Mouse (Mus musculus): ENCODE results near the gene Plekhs1. TPM values are rescaled to one million over a fixed set of nuclear protein-coding genes. Genes with fewer than 3 reads are reported as not detected.

Plekhs1 gene
- not detected for total RNA-seq (2021)
- long read RNA-seq, experiment 1: 0 reads
- long read RNA-seq, experiment 2: 0 reads

DNA sequence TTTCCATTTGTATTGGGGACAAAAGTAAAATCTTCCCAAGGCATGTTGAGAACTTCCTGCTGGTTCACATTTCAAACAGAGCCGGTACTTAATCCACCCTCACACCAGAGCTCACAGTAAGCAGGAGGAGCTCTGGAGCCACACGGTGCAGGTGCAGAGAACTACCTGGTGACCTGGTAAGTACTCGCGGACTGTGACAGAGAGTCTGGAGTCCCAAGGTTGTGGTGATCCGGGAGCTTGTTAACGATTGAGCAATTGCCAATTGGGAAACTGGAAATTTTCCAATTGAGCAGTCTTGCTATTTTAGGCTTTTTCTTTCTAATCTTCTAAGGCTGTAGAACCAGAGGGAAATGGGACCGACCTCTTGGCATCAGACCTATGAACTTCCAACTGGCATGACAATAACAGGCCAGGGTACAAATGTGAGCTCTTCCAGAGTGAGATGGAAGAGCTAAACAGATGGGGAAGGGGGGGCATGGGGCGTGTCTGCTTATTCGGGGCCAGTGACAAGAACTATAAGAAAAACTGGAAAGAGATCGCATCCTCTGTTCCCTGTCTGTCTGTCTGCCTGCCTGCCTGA is at the start of gene Plekhs1:
TSS of gene Plekhs1 (plus strand) at position 119 of the 580 bp plus-strand sequence.
- DNase-seq (ENCODE audit: low spot score): no peak

GRCm38 (mm10) chr19:56418404-56418803 is 43.0 kb upstream of the Plekhs1 start:
- no peak for DNase-seq (ENCODE audit: low spot score)

GRCm38 (mm10) chr19:56419452-56419851 is 42.0 kb upstream of the Plekhs1 start:
- no peak for DNase-seq (ENCODE audit: low spot score)

- no peak for DNase-seq (ENCODE audit: low spot score)
Measured at GRCm38 (mm10) chr19:56420345-56420744, 41.1 kb upstream of the Plekhs1 start.

DNA sequence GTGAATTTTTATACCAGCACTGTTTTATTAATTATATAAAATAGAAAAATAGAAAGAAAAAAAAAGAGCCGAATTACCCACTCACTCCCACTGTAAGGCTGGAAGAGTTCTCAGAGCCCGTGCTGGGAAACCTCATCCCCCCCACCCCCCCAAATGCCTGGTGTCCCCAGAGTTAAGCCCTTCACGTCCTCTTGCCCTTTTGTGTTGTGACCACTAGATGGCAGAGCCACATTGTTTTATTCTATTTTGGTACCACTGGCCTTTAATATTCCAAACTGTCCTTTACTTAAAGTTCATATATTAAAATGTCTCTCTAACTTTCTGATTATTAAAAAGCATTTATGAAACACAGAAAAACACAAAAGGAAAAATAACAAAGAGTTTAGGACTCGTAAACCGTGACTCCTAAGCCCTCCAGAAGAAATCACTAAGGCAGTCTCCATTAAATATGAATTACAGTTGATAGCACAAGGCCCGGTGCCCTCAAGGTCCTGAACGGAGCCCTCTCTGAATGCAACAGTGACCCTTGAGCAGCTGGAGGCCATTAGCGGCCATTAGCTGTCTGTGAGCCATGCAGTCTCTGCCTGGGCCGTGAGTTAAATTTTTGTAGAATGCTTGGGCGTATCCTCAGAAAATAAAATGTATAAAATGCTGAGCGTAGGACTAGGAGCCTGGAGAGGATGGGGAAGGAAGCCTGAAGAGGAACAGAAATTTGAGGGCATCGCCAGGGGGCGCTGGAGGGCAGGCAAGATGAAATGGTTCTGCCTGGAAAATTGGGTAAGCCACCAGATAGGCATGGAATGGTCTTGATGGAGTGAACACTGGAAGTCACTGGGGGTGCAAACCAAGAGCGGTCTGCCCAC is 38.7 kb upstream of the Plekhs1 start:
- peak; percentile 88 for DNase-seq (ENCODE audit: low spot score)

DNA sequence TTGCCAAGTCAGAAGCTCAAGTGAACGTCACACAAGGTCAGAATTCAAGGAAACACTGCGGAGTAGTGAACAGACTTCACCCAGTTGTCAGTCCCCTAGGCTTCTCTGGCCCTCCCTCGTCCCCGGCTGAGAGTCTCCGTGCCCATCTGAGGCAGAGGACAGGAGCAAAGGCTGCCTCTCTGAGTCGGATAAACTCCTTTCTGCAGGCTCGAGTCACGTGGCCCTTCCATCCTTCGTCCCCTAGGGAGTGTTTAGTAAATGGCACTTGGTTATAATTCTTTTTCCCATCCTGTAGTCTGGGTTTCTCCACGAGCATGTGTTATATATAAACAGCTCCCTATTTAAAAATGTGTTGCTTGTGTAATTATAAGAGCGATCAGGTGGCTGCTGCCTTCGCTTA is 38.1 kb upstream of the Plekhs1 start:
- DNase-seq (ENCODE audit: low spot score): no peak

DNA sequence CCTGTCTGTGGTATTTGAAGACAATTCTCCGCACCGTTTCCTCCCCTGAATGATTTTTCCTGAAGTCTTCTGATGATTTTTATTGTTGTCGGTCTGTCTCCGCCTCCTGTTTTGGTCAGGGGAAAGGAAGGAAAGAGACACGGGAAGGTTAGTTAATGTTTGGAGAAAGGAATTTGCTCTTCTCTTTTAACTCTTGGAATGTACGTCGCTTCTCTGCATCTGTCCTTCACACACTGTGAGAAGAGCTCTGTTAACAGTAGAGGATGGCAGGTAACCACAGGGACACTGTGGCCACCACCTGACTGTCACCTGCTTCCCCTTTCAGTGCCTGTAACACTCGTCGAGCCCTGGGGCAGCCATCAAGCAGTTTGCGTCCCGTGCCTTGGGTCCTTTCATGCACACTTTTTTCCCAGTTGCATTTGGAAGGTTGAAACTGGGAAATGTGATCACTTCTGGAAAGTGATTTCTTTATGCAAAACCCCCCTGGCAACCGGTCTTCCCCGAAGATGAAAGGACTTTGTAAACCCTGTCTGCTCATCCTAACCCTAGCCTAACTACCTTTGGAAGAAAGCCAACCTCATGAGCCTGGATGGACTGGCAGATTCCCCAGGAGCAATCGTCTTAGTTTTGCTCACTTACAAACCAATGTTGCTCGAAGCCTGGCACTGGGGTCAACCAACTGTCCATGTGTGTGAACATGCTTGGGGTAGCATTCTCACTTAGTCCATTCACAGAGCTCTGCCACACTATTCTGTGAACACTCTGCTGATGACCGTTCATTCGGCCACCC is 36.6 kb upstream of the Plekhs1 start:
- no peak for DNase-seq (ENCODE audit: low spot score)

DNA sequence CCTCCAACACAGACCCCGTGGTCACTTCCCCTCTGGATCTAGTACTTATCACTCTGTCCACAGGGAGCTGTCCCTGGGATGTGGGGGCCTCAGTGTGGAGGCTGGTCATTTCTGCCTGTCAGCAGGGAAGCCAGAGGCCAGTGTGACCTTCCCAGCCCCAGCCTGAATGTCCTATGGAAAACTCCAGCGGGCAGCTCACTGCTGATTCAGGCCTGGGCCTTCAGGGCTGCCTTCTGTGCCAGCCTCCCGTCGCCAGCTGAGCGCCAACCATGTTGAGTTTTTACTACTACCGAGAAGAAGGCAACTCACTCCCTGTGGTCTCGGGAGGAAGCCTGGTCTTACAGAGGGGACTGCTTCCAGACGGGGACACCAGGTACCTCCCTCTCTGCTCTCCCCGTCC is 35.9 kb upstream of the Plekhs1 start:
- DNase-seq (ENCODE audit: low spot score): no peak

GRCm38 (mm10) chr19:56430369-56430768 is 31.1 kb upstream of the Plekhs1 start:
- no peak for DNase-seq (ENCODE audit: low spot score)

- DNase-seq (ENCODE audit: low spot score): no peak
Measured at GRCm38 (mm10) chr19:56432706-56433105, 28.7 kb upstream of the Plekhs1 start.

GRCm38 (mm10) chr19:56433581-56433980 is 27.9 kb upstream of the Plekhs1 start:
- DNase-seq (ENCODE audit: low spot score): no peak

- no peak for DNase-seq (ENCODE audit: low spot score)
Measured at GRCm38 (mm10) chr19:56436380-56436779, 25.1 kb upstream of the Plekhs1 start.

DNA sequence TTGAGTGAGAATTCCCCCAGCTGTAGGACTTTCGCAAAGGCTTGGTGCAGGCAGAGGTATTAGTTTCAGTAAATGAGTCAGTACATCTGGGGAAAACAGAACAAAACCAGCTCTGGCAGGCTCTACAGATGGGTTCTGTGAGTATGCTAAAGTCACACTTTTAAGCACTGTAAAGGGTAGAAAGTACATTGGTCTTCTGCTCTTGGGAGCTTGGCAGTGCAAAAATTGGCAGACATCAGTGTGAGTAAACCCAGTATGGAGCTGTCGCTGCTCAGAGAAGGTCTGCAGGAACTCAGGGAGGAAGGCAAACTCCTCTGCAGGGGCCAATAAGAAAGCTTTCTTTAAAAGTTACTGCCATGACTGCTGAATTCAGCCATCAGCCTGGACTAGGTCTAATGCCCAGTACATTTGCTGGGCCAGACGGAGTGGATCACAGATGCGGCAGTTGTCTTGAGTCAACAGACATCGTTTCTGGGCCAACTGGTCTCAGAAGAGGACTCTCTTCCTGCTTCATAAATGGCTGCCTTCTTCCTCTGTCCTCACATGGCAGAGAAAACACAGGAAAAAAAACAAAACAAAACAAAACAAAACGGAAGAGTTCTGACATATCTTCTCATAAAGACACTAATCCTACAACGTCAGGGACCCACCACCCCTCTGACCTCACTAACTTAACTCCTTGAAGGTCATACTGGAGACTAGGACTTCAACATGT is 22.9 kb upstream of the Plekhs1 start:
- no peak for DNase-seq (ENCODE audit: low spot score)

- DNase-seq (ENCODE audit: low spot score): no peak
Measured at GRCm38 (mm10) chr19:56439072-56439434, 22.4 kb upstream of the Plekhs1 start.

- no peak for DNase-seq (ENCODE audit: low spot score)
Measured at GRCm38 (mm10) chr19:56443445-56443844, 18.0 kb upstream of the Plekhs1 start.

DNA sequence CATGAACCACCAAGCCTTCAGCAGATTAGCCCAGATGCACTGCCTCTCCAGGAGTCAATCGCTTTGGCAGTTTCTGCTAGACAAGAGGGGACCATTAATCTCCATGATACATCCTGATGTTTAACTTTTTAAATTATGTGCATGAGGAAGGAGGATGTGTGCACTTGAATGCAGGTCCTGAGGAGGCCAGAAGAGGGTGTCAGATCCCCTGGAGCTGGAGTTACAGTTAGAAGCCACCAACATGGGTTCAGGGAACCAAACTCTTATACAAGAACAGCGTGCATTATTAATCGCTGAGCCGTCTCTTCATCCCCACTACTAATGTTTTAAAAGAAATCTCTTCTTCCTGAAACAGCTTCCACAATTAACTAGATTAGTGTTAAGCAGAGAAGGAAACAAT is 12.7 kb upstream of the Plekhs1 start:
- DNase-seq (ENCODE audit: low spot score): no peak

DNA sequence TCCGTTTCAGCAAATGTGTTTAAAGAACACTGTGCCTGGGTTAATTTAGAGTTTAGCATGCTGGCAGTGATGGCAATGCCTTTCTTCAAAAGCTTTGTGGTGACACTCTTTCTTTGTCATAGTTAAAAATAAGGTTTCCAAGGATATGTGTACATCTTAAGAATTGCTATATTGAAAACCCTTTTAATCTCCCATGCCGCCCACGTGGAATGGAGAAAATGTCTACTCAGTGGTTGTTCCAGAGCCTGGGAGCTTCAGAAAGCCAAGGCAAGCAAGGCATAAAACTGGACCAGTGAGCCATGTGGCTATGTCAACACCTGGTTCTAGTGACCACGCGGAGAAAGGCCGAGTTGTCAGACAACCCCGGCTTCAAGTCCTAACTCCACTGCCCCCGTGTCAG is 11.9 kb upstream of the Plekhs1 start:
- DNase-seq (ENCODE audit: low spot score): no peak

DNA sequence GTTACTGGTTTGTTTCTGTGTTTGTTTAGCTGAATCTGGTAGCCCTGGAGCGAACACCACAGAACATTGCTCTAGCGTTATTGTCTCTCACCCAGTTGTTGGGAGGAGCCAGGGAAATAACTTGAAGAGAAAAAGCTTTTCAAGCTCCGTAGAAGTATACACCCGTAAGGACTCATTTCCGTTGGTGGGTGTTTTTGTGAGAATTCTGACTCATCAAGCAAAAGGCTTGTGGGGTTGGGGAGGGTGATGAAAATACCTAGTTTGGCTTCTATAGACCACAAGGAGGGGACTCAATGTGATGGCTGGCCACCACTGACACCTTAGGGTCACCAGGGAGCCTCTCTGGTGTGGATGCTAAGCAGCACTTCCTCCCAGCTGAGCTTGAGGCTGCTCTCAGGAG is 10.5 kb upstream of the Plekhs1 start:
- no peak for DNase-seq (ENCODE audit: low spot score)

GRCm38 (mm10) chr19:56451867-56452266 is 9.6 kb upstream of the Plekhs1 start:
- DNase-seq (ENCODE audit: low spot score): no peak

- no peak for DNase-seq (ENCODE audit: low spot score)
Measured at GRCm38 (mm10) chr19:56452421-56452820, 9.0 kb upstream of the Plekhs1 start.

DNA sequence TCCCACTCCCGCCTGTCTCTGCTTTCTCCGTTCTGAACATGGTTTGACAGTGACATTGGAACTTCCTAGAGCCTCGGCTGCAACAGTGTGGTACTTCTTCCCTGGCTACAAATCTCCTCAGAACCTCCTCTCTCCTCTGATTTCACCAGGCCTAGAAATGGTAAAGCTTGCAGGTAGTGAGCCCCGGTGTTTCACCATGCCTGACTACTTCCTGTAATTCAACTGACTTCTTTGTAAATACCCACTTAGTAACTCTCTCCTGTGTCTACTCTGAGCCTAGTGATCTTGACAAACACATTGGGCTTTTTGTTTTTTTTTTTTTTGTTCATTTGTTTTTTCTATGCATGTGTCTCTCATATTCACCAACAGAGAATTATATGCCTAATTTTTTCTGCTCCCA is 6.6 kb upstream of the Plekhs1 start:
- DNase-seq (ENCODE audit: low spot score): no peak

- DNase-seq (ENCODE audit: low spot score): no peak
Measured at GRCm38 (mm10) chr19:56455369-56455768, 6.1 kb upstream of the Plekhs1 start.

All from gastrocnemius, adult 18-20 months (tissue).